Mouse (Mus musculus) G1E-ER4 (cell line): Measurements from ENCODE around the gene Lrrc42. TPM values are rescaled to one million over a fixed set of nuclear protein-coding genes. Genes with fewer than 3 reads are reported as not detected.

Experiments
- GATA1 ChIP-seq: IDR thresholded peaks from one replicate; pipeline ENCODE4 v1.8.0; 2012; ENCODE audit warnings: low read length, inconsistent platforms
- polyA plus RNA-seq: library from polyadenylated mRNA; stranded (reverse); fragments of >175 nt; gene quantifications from 2 replicates; pipeline ENCODE4 v1.2.3, GENCODE M21; 2012

The Lrrc42 gene
- polyA plus RNA-seq, 1 experiment, result 14.1 TPM

DNA sequence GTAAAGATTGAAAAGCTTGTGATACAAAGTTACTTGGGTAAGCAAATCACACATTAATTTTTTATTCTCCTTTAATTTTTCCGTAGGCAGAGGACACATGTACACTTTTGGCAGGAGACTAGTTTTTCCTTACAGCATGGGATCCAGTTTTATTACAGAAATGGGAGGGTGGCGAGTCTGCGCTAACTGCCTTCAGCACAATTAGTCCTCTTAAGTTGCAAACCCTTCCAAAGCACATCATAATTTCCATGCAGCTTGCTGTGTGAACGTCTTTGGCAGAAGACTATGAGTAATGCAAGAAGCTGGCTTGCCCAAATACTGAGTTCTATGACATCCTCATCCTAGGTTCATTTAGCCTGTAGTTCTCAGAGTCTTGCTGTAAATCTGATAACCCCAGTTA is 20.4 kb upstream of the Lrrc42 start:
- no peak for TF ChIP-seq GATA1

DNA sequence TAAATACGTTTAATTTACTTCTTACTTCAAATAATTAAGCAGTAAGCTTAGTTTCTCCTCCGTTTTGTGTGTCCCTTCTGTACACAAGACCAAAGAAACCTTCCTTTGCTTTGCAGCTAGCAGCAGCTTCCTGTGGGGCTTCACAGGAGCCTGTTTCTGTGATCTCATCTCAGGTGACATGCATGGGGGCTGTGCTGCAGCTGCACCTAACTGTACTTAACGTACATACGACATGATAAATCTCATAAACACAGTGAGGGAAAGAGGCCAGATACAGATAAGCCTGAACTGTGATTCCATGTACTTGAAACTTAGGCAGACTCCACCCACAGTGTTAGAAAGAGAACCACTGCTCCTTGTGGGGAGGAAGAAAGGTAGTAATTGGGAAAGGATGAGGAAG is 6.7 kb upstream of the Lrrc42 start:
- no peak for TF ChIP-seq GATA1

DNA sequence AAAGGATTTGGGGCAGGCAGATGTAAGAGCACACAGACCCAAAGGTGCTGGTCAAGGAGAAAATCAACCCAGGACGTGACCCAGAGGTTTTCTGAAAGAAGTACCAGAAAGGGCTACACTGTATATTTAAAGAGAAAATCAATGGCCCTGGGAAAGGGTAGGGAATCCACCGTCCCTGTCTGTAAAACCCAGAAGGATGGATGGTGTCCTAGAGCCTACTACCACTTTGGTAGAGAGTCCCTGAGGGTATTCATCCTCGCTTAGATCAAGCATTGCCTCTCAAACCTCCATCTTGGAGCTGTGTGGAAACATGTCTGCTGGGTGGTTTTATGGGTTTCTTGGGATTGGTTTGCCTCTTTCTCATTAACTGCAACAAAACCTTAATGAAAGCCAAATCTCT is 1.1 kb upstream of the Lrrc42 start:
- TF ChIP-seq GATA1, result no peak

DNA sequence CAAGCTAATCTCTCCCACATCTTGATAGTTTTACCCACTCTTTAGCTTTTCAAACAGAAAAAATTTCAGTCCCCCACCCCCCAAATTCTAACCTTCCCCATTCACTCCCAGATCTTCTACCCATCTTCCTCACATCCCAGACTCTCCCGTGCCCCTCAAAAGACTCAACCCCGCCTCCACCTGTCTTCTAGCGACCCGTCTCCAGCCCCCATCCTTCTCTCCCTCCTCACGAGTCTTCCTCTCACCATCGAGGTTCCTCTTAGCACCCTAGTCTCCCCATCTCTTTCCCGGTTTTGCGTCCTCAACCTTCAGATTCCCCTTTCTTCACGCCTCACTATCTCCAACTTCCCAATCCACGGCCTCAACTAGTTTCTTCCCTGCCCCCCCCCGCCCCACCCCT is 810 bp downstream of the Lrrc42 start:
- no peak for TF ChIP-seq GATA1

DNA sequence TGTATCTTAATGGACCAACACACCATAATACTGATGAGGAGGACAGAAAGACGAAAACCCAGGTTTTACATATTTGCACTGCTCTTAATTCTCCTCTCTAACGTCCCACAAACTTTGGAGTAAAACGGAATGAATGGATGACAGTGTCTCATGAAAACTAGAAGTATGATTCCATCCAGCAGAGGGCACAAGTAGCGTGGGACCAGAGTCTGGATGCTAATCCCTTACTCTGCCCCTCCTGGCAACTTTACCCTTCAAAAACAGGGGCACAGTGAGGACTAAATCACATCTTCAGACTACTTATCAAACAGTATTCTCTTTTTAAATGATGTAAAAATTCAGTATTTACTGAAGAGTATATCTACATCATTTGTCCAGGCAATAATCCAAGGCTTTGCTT is 2.8 kb downstream of the Lrrc42 start:
- no peak for TF ChIP-seq GATA1

DNA sequence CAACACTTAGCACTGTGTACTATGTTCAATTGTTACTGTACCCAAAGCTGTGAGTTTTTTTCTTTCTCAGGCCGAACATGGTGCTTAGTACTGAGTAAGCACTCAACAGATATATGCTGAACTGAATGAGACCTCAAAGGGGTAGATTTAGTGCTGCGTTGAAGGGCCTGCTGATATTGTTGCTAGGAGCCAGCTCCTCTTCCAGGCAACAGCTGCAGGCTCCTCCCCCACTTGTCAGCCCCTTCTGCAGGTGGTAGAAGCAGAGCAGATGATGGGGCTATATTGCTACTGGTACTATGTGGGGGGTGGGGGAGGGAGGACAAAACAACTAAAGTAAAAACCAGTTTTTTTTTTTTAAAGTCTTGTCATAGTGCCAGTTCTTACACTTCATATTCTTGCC is 3.9 kb downstream of the Lrrc42 start:
- TF ChIP-seq GATA1, result no peak

DNA sequence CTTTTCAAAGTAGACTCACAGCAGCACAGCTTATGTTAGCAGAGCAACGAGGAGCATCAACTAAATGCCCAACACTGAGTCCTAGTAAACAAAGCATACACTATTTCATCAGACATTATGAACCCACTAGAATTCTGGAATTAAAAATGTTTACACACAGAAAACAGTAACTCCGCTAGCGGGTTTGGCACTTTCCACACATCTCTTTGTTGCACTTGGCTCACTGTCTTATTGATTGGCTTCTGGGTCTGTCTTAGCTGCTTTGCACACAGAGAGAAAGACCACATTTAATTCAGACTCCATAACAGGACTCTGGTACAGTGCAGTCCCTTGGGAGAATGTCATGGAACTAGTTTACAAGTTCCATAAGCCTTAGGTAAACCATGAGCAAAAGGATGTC is 5.3 kb downstream of the Lrrc42 start:
- TF ChIP-seq GATA1, result no peak

DNA sequence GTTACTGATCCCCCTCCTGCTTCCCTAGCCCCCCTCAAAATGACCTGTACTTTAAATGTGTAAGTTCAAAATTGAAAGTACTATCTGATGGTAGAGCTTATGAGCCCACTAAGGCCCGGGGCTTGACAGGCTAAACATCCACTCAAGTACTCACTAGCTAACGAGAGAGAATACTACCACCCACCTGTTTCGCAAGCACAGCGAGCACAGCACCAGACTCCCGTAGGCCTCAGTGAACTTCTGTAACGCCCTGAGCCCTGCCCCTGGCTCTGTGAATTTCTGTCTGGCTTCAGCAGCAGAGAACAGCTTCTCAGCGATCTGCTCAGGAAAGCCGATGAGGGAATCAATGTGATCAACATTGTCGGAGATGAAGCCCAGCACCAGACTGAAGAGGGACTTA is 6.2 kb downstream of the Lrrc42 start:
- TF ChIP-seq GATA1, result no peak

DNA sequence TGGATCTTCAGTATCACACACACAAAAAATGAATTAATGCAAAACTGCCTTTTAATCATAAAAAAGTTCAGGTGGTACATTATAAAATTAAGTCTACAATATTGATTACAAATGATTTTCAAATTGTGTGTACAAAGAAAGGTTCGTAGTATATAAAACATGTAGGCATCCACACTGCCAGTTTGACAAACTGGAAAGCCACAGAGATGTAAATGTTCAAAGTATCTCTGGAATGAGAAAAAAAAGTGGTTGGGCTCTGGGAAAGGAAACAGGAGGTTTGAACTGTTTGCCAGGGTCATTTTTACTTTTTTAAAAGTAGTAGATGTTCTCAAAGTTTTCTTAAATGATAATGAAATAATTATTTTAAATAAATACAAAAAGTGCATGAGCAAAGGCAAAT is 7.3 kb downstream of the Lrrc42 start:
- no peak for TF ChIP-seq GATA1

DNA sequence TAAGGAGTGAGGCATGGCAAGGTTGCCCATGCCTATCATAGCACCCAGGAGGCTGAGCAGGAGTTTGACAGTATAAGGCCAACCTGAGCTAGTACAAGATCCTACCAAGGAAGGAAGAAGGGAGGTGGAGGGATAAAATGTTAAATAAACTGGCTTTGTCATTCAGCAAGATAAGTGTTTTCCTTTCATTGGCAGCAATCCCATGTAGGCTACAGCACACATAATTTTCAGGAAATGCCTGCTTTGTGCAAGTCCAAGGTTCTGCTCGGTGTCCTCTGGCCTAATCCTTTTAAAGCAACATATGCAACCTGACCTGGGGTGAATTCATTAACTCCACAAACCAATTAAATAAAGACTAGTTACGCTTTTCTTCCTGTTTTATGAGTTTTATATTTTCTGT is 8.0 kb downstream of the Lrrc42 start:
- no peak for TF ChIP-seq GATA1

DNA sequence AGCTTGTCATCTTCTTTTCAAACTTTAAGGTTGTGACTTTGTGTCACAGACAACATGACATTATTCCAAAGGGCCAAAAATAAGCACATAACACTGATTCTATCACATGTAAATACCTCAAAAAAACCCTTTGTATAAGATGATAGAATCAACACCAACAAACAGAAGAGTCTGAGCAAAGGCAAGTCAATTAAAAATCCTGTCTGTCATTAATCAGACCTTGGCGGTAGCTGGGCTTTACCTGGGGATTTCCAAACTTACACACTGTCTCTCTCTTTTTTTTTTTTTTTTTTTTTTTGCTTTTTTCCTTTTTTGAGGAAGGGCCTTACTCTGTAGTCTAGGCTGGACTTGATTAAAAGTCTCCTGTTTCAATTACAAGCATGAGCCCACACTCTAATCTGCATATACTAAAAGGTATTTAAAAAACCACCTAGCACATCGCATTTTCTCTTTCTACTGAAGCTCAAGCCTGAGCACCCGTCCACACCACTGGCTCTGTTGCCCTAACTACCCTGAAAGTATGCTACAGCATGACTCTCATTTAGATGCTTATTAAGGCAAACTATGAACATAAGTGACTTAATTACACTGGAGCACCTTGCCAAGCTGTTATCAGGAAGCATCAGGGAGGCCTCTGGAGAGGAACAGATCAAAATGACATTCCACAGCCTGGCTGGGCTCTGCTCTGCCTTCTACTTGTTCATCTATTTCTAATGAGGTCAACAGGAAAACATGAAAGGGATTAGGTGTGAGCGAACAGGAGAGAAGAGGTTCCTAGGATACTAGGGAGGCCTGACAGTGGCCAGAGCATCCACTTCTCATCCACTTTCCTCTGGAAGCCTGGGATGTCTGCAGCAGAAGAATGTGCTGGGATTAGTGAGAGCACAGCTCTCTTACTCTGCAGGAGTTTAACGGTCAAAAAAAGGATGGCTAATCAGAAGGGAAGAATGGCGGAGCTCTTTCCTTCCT is 9.7 kb downstream of the Lrrc42 start:
- TF ChIP-seq GATA1, result no peak

DNA sequence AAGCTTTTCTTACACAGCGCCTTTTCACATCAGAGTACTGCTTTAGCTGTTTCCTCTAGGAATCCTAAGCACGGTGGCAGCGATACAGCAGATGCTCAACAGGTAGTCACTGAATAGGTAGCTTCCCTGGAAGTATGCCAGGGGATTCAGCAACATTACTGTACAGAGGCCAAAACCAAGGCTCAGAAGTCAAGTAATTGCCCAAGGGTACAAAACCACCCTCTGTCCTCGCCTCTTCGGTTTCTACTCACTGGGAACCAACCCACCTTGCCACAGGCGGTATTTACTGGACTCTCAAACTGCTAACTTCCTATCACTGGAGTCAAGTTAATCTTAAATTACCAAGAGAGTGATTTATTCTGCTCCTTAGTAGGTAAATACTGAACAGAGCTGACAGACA is 13.1 kb downstream of the Lrrc42 start:
- no peak for TF ChIP-seq GATA1

DNA sequence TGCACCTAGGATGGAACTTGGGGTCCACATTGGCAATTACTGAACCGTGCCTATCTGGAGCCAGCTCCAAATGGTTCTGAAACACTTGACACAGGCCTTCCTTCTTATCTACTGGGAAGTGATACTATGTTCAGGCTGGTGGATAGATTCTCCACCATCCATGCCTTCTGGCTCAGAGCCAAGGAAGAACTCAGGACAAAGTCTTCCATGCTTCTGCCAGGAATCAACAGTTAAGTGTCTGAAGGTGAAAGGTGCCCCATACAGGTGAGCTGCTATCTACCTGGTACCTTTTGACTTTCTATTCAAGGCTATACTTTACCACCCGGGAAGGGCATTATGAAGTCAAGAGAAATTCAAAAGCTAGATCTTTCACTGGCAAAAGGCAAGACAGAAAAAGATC is 15.1 kb downstream of the Lrrc42 start:
- TF ChIP-seq GATA1, result no peak

DNA sequence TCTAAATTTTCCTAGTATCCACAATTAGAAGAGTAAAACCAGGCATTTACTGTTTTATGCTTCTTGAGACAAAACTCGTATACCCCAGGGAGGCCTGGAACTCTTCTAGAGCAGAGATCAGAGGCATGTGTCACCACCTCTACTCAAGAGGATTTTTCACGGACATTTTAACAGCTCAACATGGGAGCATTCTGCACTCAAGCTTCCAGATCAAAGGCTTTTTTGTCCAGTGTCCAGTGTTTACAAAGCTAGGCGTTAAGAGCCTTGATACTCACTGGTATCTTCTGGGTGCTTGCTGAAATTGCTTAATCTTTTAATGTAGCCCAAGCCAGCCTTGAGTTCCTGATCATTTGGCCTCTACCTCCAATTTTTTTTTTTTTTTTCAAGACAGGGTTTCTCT is 21.1 kb downstream of the Lrrc42 start:
- no peak for TF ChIP-seq GATA1

DNA sequence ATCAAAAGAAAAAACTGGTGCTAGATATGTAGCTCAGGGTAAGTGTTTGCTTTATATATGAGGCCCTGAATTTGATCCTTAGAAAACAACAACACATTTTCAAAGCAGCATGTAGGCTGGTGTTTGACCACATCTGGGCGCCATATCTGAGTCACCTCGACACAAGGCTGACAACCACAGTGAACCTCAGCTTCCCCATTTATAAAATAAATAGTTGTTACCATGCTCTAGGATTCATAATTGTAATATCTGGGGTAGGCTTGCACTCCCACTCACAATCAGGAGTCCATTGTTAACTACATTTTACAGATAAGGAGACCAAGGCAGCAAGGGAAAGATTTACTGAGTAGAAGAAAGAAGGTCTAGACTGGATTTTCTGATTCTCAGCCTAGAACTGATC is 27.0 kb downstream of the Lrrc42 start:
- TF ChIP-seq GATA1, result no peak

DNA sequence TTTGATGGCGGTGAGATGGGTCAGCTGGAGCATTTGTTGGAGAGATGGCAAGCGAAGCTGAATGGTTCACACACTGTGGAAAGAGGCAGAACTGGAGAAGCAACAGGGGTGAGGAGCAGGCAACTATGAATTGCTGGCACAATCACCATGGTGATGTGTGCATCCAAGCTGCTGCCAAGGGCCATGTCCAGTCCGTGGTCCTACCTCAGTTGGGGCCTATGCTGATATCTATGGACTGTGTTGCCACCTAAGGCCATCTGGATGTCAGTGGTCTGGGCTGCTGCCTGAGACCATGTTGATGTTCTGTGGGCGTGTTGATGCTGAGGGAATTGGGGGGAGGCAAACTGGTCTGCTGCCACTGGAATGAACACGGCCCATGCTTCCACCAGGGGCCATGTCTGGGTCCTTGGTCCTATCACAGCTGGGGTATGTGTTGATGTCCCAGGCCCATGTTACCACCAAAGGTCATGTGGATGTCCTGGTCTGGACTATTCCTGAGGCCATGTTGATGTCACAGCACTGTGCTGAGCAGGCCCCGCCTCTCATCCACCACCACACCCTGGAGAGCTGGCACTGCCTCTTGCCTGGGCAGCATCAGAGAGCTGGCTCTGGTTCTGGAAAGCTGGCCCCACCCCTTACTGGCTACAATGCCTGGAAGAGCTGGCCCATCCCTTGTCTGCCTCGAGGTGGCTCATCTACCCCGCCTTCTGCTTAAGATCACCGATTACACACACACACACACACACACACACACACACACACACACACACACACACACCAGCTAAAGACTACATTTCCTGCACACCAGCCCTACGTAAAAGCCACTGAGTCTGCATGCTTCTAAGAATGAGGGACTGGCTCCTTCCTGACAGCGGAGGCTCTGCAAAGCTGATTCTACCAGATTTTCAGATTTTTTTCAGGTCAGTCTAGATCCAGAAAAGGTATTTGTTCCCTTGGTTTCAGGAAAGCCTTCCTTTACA is 29.8 kb downstream of the Lrrc42 start:
- no peak for TF ChIP-seq GATA1
